Mouse (Mus musculus): ENCODE measurements around the gene Col4a2.

The Col4a2 gene

DNA sequence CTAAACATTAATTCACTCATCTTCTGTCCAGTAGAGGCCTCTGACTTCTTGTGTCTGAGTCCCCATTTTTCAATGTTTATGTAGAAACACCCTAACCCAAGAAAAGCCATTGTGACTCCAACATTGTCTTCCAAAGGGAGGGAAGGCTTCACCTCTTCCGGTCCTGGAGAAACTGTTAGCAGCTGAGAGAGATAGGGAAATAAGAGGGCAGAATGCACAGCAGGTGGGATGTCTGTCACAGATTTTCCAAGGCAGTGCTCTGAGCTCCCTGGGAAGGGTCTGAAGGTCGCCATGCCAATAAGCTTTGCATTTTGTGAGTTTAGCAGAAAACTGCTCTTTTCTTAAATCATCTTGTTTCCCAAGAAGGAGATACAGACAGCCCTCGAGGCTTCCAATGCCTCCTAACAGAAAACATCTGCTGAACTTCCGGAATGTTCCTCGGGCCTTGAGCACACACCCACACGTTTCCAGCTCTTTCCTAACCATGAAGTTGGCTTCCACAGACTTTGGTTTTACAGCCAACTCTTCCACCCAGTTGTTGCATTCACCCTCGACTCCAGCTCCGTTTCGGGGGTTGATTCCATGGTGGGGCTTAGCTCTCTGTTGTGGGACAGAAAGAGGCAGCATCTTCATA, 72.8 kb downstream of the Col4a2 start:
- DNase-seq = no peak

DNA sequence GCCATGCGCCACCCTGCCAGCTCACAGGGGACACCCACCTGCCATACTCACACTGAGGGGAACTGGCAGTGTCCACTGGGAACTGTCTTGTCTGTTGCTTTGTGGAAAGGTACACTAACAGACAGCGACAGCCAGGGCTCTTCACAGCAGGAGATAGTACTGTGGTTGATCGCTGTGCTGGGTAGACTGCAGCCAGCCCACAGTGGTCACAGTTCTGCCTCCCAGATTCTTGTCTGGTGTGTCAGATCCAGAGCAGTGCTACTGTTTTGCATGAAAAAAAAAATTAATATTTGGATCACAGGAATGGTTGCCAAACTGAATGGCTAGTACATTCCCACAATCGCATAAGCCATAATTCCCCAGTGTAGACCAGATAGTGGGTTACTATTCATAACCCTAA, 74.7 kb downstream of the Col4a2 start:
- DNase-seq = no peak

DNA sequence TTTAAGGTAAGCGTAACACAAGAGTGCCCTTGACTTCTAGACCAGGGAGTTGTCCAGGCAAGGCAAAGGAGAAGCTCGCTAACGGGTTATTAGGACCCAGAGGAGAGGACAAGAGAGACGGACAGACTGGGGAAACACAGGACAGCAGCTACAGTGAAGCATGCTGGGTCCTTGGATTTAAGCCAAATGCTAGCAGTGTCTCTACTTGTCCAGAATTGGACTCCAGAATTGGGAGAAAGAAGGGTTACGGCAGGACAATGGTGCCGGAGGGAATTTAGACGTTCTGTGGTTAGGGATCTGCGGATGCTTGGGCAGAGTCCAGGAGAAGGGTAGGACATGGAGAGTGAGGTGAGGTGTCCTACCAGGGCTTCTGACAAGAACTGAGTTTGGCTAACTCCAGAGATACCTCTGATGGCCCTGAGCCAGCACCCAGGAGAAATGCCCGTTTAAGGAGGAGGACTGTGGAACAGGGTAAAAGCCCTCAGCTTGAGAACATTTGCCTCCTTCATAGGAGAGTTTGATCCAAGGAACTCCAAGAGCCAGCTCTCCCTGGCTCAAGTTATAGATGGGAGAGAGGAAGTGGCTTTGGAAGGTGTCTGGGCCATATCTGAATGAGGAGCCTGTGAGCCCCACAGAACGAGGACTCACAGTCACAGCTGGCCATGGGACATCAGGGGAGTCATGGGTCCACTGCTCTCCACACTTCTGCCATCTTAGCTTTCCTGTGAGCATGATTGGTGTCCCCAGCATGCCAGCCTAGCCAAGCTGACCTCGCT, 76.9 kb downstream of the Col4a2 start:
- no peak for DNase-seq

- peak; percentile 76 to 82 for DNase-seq
Observed at GRCm38 (mm10) chr8:11392739-11393138, 80.1 kb downstream of the Col4a2 start.

DNA sequence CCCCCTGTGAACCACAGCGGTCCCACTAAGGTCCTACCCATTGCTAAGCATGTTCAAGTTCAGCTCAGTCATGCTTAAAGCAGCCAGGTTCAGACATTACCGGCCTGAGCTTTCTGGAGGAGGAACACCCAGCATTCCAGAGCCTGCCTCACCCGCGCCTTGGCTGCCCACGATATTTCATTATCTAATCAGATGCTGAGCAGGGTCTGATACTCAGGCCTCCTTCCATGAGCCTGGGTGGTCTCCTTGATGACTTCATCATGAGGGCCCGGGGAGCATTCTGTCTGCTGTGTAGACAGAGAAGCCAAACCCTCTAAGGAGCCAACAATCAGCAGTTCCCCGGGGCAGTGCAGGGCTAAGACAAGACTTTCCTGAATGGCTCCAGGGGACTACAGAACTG, 80.6 kb downstream of the Col4a2 start:
- DNase-seq = peak; percentile 57 to 62

GRCm38 (mm10) chr8:11393607-11394006, 81.0 kb downstream of the Col4a2 start:
- DNase-seq = no peak

- no peak for DNase-seq
Observed at GRCm38 (mm10) chr8:11394773-11395172, 82.2 kb downstream of the Col4a2 start.

DNA sequence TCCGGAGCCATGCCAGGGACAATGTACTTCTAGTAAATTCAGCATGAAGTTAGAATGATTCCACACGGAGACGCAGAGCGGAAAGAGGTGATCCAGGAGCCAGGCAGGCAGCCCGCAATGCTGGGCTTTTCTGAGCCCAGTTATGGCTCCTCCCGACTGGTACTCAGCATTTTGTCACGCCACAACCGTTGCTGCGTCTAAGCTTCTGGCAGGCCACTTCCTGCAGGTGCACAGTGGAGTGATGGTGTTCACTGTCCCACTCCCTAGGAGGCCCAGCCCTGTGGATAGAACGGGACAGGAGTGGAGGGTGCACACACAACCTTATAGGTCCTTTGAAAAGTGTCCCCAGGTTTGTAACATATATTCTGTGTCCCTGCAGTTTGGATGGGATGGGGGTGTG, 83.0 kb downstream of the Col4a2 start:
- DNase-seq = no peak

GRCm38 (mm10) chr8:11396111-11396510, 83.5 kb downstream of the Col4a2 start:
- no peak for DNase-seq

DNA sequence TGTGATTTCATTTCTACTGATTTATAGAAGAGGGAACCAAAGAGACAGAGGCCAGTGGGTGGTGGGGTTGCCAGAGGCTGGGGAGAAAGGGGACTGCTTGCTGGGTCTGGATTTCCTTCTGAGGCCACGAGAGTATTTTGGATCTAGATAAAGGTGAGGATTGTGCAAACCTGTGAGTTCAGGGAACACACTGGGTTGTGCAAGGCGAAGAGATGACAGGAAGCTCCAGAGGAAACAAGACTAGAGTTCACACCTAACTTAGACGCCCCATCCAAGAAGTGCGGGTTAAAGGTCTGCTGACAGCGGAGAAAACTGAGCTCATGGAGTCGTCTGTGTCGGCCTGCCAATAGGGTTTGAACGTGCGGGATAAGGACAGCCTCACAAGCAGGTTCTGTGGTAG, 84.5 kb downstream of the Col4a2 start:
- no peak for DNase-seq

GRCm38 (mm10) chr8:11399706-11400105, 87.1 kb downstream of the Col4a2 start:
- no peak for DNase-seq

GRCm38 (mm10) chr8:11400244-11400643, 87.6 kb downstream of the Col4a2 start:
- DNase-seq = no peak

DNA sequence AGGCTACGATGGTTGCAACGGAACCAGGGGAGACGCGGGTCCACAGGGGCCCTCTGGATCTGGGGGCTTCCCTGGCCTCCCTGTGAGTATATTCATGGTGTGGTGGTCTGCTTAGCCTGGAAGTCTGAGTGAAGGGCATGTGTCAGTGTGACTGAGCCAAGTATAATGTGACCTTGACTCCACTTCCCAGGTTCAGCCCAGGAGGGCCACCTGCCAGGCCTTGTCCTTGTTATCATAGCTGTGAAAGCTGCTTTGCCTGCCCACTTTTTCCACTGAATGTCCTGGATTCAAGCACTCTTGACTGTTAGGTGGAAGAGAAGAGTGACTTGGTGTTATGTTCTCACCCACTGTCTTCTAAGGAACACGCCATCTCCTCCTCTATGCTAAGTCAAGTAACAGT, 88.6 kb downstream of the Col4a2 start:
- DNase-seq = no peak

GRCm38 (mm10) chr8:11402220-11402619, 89.6 kb downstream of the Col4a2 start:
- no peak for DNase-seq

DNA sequence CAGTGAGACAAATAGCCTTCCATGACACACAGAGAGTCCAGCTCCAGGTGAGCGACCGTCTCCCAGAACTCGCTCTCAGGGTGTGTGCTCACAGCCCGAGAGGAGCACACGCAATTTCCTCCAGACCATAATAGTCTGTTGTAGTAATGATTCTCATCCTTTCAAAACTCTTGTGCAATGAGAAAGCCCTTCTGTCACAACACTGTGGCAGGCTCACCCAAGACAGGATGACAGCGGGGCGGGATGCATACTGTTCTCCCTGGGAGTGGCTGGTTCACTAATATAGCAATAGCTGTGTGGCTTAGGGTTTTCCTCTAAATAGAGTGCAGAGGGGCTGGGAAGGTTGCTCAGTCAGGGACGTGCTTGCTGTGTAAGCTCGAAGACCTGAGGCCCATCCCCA, 91.2 kb downstream of the Col4a2 start:
- no peak for DNase-seq

DNA sequence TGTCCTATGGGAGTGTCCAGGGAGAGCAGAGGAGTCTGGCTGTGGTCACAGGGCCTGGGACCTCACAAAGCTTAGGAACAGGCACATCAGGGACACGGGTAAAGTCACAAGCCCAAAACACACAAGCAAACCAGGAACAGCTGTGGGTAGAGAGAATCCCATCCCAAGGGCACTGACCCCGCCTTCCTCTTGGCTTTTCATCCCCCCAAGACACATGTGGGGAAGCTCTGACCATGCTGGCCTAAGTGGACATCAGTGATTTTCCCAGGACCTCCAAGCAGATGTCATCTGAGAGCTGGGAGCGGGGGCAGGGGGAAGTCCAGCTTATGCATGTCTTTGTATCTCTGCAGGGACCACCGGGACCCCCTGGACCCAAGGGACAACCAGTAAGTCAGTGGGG, 92.0 kb downstream of the Col4a2 start:
- no peak for DNase-seq

GRCm38 (mm10) chr8:11405722-11406481, 93.3 kb downstream of the Col4a2 start:
- DNase-seq = peak; percentile 77 to 84

DNA sequence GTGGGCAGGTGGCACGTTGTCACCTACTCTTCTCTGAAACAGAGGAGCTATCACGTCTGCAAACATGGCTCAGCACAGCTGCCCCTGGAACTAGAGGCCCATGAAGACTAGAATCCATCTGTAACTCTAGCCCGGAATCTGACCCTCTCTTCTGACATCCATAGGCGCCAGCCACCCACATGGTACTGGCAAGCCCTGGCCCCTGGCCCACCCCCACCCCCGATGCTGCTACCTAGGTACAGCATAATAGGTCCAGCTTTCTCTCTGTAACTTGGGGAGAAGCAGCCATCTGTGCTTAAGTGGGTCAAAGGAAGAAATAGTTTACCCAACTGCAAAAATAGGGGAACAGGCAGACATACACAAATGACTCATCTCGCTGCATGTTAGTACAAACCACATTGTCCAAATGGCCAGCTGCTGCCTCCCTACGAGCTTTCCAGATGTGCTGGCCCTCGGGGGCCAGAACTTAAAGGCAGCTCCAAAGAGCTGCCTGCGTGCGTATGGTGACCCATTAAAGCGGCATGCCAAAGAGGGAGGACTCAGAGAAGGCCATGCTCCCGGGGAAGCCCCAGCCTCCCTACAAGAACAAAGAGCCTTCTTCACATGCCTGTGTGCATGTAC, 99.0 kb downstream of the Col4a2 start:
- DNase-seq = peak in 1 of 2 experiments; percentile 38

DNA sequence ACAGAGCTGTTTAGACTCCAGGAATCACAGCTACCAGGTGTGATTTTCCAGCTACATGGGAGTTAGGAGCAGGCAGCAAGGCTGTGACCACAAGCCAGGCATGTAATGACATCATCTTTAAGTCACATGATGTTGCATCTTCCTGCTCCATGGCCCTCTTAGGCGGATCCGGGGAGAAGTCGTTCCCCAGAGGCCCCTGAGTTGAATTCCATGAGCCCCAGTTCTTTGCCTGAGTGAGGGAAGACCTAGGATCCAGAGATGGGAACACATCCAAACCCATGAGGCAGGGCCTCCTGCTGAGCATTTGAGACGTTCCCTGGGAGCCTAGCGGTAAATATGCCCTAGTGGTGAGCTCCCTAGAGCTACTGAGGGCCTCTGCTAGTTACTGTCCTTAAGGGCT, 99.8 kb downstream of the Col4a2 start:
- peak in 1 of 2 experiments; percentile 22 for DNase-seq

- DNase-seq = no peak
Observed at GRCm38 (mm10) chr8:11414304-11414703, 101.7 kb downstream of the Col4a2 start.

- DNase-seq = no peak
Observed at GRCm38 (mm10) chr8:11415089-11415488, 102.5 kb downstream of the Col4a2 start.

DNA sequence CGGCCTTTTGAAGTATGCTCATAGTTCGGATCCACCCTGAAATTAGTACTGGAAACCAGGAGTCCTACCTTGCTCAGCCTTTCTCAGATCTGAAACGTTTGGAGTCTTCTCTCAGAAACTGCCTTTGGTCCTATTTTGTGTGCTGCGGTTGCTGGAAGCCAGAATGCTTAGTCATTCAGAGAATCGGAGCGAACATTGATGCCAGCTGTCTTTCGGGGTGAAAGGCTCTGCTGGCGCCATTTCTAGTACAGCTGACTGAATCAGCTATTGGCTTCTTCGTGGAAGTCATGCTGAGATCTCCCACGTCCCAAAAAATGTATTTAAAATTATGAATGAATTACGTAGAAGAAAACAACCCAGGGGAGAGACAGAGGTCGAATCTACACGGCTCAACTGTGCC, 105.2 kb downstream of the Col4a2 start:
- DNase-seq = peak in 1 of 2 experiments; percentile 39

DNA sequence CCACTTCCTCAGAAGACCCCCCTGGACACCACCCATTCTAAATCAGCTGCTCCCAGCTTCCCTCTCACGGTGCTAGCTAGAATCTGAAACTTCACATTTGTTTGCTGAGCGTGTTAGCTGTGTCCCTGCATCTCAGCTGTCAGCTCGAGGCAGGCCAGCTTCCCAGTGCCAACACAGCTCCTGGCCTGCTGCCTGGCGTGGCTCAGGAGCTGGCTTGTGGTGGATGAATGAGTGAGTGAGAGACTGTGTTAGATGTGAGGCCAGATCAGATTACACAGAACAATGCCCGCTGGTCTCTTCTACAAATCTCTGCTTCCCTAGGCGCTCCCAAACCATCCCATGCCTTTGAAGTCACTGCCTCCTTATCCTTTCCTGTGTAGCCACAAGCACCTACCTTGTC, 106.6 kb downstream of the Col4a2 start:
- peak in 1 of 2 experiments; percentile 50 for DNase-seq

Data from lung, adult 18-20 months (tissue).